Mouse (Mus musculus): ENCODE results near the gene Defb28. TPM values are rescaled to one million over a fixed set of nuclear protein-coding genes. Genes with fewer than 3 reads are reported as not detected.

Gene Defb28
- total RNA-seq, 2 experiments from 2014 or later: not detected

DNA sequence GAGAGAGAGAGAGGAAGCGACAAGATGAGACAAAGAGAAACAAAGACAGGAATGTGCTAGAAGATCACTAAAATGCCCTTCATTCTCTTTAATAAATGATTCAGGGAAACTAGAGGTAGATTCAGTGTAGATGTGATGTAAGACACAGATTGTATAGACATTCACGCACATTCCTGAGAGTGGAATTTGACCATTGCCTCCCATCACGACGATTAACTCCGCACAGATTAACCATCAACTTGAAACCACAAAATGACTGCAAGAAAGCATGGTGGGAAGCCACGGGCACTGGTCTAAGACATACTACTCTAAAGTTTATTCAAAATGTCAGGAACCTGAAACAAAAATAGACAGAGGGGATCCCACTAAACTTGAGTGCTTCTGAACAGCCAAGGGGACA is 52.3 kb downstream of the Defb28 start:
- Histone ChIP-seq H3K27ac (no peak overlapping the region), H3K4me3 (no peak overlapping the region)
- DNase-seq (ENCODE audit: extremely low spot score in 1 of 2, low spot score in 2 of 2): no peak
- TF ChIP-seq CTCF (IDR thresholded peaks at IDR 0.05): no peak
- intact Hi-C loops (cut with DNase I): no loop called here

Other genes with a start within 250 kb of the Defb28 start
- gene Tbc1d20, start 224.4 kb upstream of the Defb28 start, total RNA-seq (2021): 10 to 100 TPM; 54.0 to 57.1 TPM
- 100 to 1,000 TPM; 111 to 117 TPM for gene Rbck1, start 185.6 kb upstream of the Defb28 start, total RNA-seq (2021)
- gene Trib3, start 174.2 kb upstream of the Defb28 start, total RNA-seq (2021): 1 to 10 TPM in 1 of 2 experiments, under 1 TPM in 1; 0.84 to 1.1 TPM
- gene Nrsn2, start 141.6 kb upstream of the Defb28 start, total RNA-seq (2021): 10 to 100 TPM; 74.6 to 90.8 TPM
- 10 to 100 TPM; 12.8 to 15.7 TPM for gene Sox12, start 120.2 kb upstream of the Defb28 start, total RNA-seq (2021)
- gene Zcchc3, start 103.2 kb upstream of the Defb28 start, total RNA-seq (2021): 1 to 10 TPM; 8.5 to 9.9 TPM
- gene 6820408C15Rik, start 102.7 kb upstream of the Defb28 start, total RNA-seq (2021): 1 to 10 TPM; 2.4 to 3.0 TPM
- gene Defb23, start 53.6 kb upstream of the Defb28 start, total RNA-seq (2021): not detected
- gene Defb20, start 41.2 kb upstream of the Defb28 start, total RNA-seq (2021): not detected
- not detected for gene Defb22, start 28.1 kb upstream of the Defb28 start, total RNA-seq (2021)
- gene Defb26, start 6.6 kb upstream of the Defb28 start, total RNA-seq (2021): not detected
- not detected for gene Defb29, start 21.8 kb downstream of the Defb28 start, total RNA-seq (2021)
- not detected for gene Gm17416, start 51.1 kb downstream of the Defb28 start, total RNA-seq (2021)
- gene Defb21, start 54.5 kb downstream of the Defb28 start, total RNA-seq (2021): not detected
- gene Defb19, start 62.1 kb downstream of the Defb28 start, total RNA-seq (2021): not detected
- not detected for gene Defb45, start 81.1 kb downstream of the Defb28 start, total RNA-seq (2021)
- gene Defb36, start 86.1 kb downstream of the Defb28 start, total RNA-seq (2021): not detected
- not detected for gene Defb25, start 104.8 kb downstream of the Defb28 start, total RNA-seq (2021)
- under 1 TPM; 0.65 to 0.68 TPM for gene Rem1, start 108.7 kb downstream of the Defb28 start, total RNA-seq (2021)
- 10 to 100 TPM; 77.2 to 82.2 TPM for gene H13, start 151.2 kb downstream of the Defb28 start, total RNA-seq (2021)
- 10 to 100 TPM; 17.6 to 19.8 TPM for gene Mcts2, start 168.8 kb downstream of the Defb28 start, total RNA-seq (2021)
- gene Id1, start 218.0 kb downstream of the Defb28 start, total RNA-seq (2021): 10 to 100 TPM; 22.4 to 24.2 TPM
- gene Cox4i2, start 235.9 kb downstream of the Defb28 start, total RNA-seq (2021): 1 to 10 TPM; 1.7 to 1.9 TPM

Data from left cerebral cortex, adult 2 months (tissue).